Mouse (Mus musculus) erythroid progenitor cell, adult 5-6 weeks (primary cell): ENCODE results near the gene Axin1. TPM values are rescaled to one million over a fixed set of nuclear protein-coding genes. Genes with fewer than 3 reads are reported as not detected.

ENCODE experiments used
- ATAC-seq: replicated peaks from 2 replicates; pipeline ENCODE4 v1.8.0; 2016; ENCODE audit warnings: moderate number of reproducible peaks, mild to moderate bottlenecking, moderate TSS enrichment, inconsistent platforms; ENCODE audit not compliant: poor library complexity, low FRiP score, severe bottlenecking
- total RNA-seq, 2 experiments: library from RNA; stranded (forward) in 1 of 2; stranded (reverse) in 1 of 2; fragments of 150-400 nt in 1 of 2; fragments of 186-747, 209-891 nt in 1 of 2; gene quantifications; 2 replicates each; pipeline versions ENCODE4 v1.2.3 to v1.2.4; 2015 to 2017; ENCODE audit warnings: low replicate concordance in 2 of 2

Gene Axin1
- total RNA-seq, 2 experiments from 2014 or later: 12.2 to 84.3 TPM

GRCm38 (mm10) chr17:26231156-26231555 lies 92.7 kb downstream of the Axin1 start:
- no peak for ATAC-seq

- ATAC-seq: no peak
Measured at GRCm38 (mm10) chr17:26232863-26233262, 94.4 kb downstream of the Axin1 start.

GRCm38 (mm10) chr17:26234386-26234785 lies 95.9 kb downstream of the Axin1 start:
- ATAC-seq: no peak

DNA sequence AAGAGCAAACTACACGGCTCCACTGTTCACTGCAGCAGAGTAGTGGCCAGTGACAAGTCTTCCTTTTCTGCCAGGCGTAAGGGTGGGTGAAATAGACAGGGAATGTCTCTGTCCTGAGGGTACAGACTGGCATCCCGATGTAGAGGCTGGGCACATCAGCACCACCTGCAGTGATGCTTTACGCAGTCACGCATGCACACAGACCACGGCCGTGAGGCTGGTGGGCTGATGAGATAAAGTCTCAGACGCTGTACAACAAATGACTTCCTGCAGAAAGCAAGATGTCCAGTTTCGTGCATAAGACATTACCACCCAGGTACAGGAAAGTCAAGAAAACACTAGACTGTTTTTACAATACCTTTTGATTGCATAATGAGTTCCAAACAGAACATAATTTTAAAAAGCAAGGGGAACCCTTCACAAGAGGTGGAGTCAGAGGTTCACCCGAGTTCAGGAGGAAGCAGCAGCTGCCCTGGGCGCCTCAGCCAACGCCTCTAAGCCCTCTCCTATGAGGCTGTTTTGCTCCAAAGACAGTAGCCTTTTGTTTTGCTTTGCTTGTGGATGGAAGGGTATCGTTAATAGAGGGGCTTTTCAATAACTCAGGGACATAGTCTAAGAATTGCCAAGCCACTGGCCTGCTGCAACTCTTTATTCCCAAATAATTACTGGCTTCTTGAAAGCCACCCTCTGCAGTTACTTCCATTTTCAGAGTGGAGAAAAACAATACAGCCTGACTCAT lies 96.8 kb downstream of the Axin1 start:
- no peak for ATAC-seq

- peak; percentile 43; the same call in 1 of the 2 replicates for ATAC-seq
Measured at GRCm38 (mm10) chr17:26237667-26238066, 99.2 kb downstream of the Axin1 start.

DNA sequence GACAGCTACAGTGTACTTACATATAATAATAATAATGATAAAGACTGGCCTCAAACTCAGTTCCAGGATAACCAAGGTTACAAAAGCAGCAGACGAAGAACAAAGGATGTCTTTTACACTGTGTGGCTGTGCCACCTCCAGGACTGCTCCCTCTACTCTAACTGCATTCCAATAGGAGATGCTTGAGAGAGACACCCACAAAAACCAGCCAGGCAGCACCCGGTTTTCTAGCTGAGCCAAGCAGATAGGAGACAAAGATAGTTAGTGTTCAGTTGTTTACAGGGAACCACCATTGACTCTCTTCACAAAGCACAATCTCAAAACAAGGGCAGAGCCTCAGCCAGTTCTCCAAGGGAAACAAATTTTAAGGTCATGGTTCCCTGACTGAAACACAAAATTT lies 101.1 kb downstream of the Axin1 start:
- no peak for ATAC-seq

- no peak for ATAC-seq
Measured at GRCm38 (mm10) chr17:26240120-26240790, 101.8 kb downstream of the Axin1 start.

DNA sequence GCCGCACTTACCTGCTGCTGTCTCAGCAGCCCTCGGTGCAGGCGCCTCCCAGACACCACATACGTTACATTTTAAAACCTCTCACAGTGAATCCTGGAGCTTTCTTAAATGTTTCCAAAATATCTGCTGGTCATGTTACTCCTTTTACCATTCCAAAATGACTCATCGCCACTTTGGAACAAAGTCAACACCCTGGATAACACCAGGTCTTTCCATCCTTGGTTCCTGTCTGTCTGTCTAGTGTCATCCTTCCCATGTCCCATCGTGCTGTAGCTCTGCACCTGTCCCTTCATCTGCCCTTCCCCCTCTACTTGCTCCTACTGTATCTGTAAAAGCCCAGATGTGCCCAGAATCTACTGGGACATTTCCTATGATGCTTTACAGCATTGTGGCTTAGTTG lies 102.5 kb downstream of the Axin1 start:
- ATAC-seq: no peak

DNA sequence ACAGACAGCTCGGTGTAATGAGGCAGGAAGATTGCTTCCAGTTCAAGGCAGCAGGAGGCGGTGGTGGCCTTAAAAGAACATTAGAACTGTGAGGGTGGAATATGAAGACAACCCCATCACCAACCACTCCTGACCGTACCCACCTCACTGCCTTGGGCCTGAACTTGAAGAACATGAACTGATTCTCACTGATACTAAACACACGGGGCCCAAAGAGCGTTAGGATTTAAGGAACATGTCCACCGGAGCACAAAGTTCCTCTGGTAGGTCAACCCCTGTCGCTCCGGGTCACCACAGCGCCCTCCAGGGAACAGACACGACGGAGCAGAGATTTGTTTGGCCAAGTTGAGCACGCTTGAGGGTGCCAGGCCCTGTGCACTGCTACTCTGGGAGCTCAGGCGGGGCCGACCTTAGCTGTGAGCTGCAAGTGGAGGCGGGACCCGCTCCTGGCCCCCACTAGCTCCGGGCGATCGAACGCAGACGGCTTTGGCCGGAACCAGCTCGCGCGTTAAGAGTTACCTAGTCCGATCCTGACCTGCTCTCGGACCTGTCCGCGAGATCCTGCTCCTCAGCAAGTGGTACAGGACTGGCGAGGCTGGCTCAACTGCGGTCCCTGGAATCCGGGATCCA lies 105.1 kb downstream of the Axin1 start:
- ATAC-seq: peak; percentile 62

GRCm38 (mm10) chr17:26244101-26244841 lies 105.8 kb downstream of the Axin1 start, which contains the start of gene Fam234a:
TSS of gene Fam234a (minus strand) at chr17:26244242.
- ATAC-seq: peak; percentile 90

Other genes starting within 250 kb of the Axin1 start
- 2.2 and 2.5 TPM in 2 replicates for gene Rab40c, start 219.0 kb upstream of the Axin1 start, total RNA-seq (2015; ENCODE audit: low replicate concordance)
- 0.98 and 3.2 TPM in 2 replicates for gene Rab40c, start 219.0 kb upstream of the Axin1 start, total RNA-seq (2017; ENCODE audit: low replicate concordance)
- gene Pigq, start 193.8 kb upstream of the Axin1 start, total RNA-seq (2015; ENCODE audit: low replicate concordance): 1,618 and 1,746 TPM in 2 replicates
- 1,554 and 1,638 TPM in 2 replicates for gene Pigq, start 193.8 kb upstream of the Axin1 start, total RNA-seq (2017; ENCODE audit: low replicate concordance)
- gene Nhlrc4, start 193.7 kb upstream of the Axin1 start, total RNA-seq (2015; ENCODE audit: low replicate concordance): 13.7 and 13.8 TPM in 2 replicates
- gene Nhlrc4, start 193.7 kb upstream of the Axin1 start, total RNA-seq (2017; ENCODE audit: low replicate concordance): 13.7 and 18.9 TPM in 2 replicates
- not detected in 2 replicates for gene A930017K11Rik, start 186.1 kb upstream of the Axin1 start, total RNA-seq (2015; ENCODE audit: low replicate concordance)
- not detected in 2 replicates for gene A930017K11Rik, start 186.1 kb upstream of the Axin1 start, total RNA-seq (2017; ENCODE audit: low replicate concordance)
- gene Capn15, start 152.9 kb upstream of the Axin1 start, total RNA-seq (2015; ENCODE audit: low replicate concordance): 9.6 and 9.7 TPM in 2 replicates
- gene Capn15, start 152.9 kb upstream of the Axin1 start, total RNA-seq (2017; ENCODE audit: low replicate concordance): 5.7 and 9.1 TPM in 2 replicates
- gene Rab11fip3, start 69.1 kb upstream of the Axin1 start, total RNA-seq (2015; ENCODE audit: low replicate concordance): not detected in 2 replicates
- gene Rab11fip3, start 69.1 kb upstream of the Axin1 start, total RNA-seq (2017; ENCODE audit: low replicate concordance): 0.26 TPM in 1 of 2 replicates, not detected in the other
- gene Decr2, start 48.4 kb upstream of the Axin1 start, total RNA-seq (2015; ENCODE audit: low replicate concordance): 1.8 TPM in 1 of 2 replicates, not detected in the other
- gene Decr2, start 48.4 kb upstream of the Axin1 start, total RNA-seq (2017; ENCODE audit: low replicate concordance): 1.4 TPM in 1 of 2 replicates, not detected in the other
- gene Nme4, start 43.1 kb upstream of the Axin1 start, total RNA-seq (2015; ENCODE audit: low replicate concordance): 3.6 and 5.9 TPM in 2 replicates
- gene Nme4, start 43.1 kb upstream of the Axin1 start, total RNA-seq (2017; ENCODE audit: low replicate concordance): 3.4 TPM in 1 of 2 replicates, not detected in the other
- 13.0 and 13.8 TPM in 2 replicates for gene Tmem8, start 25.4 kb upstream of the Axin1 start, total RNA-seq (2015; ENCODE audit: low replicate concordance)
- 6.7 and 8.9 TPM in 2 replicates for gene Tmem8, start 25.4 kb upstream of the Axin1 start, total RNA-seq (2017; ENCODE audit: low replicate concordance)
- gene Mrpl28, start 15.2 kb upstream of the Axin1 start, total RNA-seq (2015; ENCODE audit: low replicate concordance): 32.3 and 39.3 TPM in 2 replicates
- gene Mrpl28, start 15.2 kb upstream of the Axin1 start, total RNA-seq (2017; ENCODE audit: low replicate concordance): 27.6 and 30.9 TPM in 2 replicates
- gene Pdia2, start 60.4 kb downstream of the Axin1 start, total RNA-seq (2015; ENCODE audit: low replicate concordance): 4.7 and 13.4 TPM in 2 replicates
- gene Pdia2, start 60.4 kb downstream of the Axin1 start, total RNA-seq (2017; ENCODE audit: low replicate concordance): 4.1 and 24.4 TPM in 2 replicates
- gene Rgs11, start 64.3 kb downstream of the Axin1 start, total RNA-seq (2015; ENCODE audit: low replicate concordance): not detected in 2 replicates
- gene Rgs11, start 64.3 kb downstream of the Axin1 start, total RNA-seq (2017; ENCODE audit: low replicate concordance): not detected in 2 replicates
- 3.2 TPM in 1 of 2 replicates, not detected in the other for gene Arhgdig, start 69.1 kb downstream of the Axin1 start, total RNA-seq (2015; ENCODE audit: low replicate concordance)
- gene Arhgdig, start 69.1 kb downstream of the Axin1 start, total RNA-seq (2017; ENCODE audit: low replicate concordance): not detected in 2 replicates
- gene Fam234a, start 105.6 kb downstream of the Axin1 start, total RNA-seq (2015; ENCODE audit: low replicate concordance): 0.72 and 3.8 TPM in 2 replicates
- gene Fam234a, start 105.6 kb downstream of the Axin1 start, total RNA-seq (2017; ENCODE audit: low replicate concordance): 1.8 and 6.0 TPM in 2 replicates
- 16.3 and 27.4 TPM in 2 replicates for gene Luc7l, start 114.2 kb downstream of the Axin1 start, total RNA-seq (2015; ENCODE audit: low replicate concordance)
- 45.1 and 70.6 TPM in 2 replicates for gene Luc7l, start 114.2 kb downstream of the Axin1 start, total RNA-seq (2017; ENCODE audit: low replicate concordance)